Mouse (Mus musculus): ENCODE measurements around the gene Rgs9.
"Not testable (repeated sequence)": the region's sequence is repeated elsewhere in the genome, so short reads cannot be mapped to it uniquely, and the experiment has no call there.

Rgs9 gene

GRCm38 (mm10) chr11:109297710-109298375 is at the start of gene Rgs9:
Rgs9 (minus strand) TSS chr11:109298129.
- peak; percentile 77 to 85 for DNase-seq (ENCODE audit: low read depth in 2 of 2, low spot score in 2 of 2)

GRCm38 (mm10) chr11:109347242-109347959 is 49.5 kb upstream of the Rgs9 start:
- peak; percentile 20 to 26 for DNase-seq (ENCODE audit: low read depth in 2 of 2, low spot score in 2 of 2)

GRCm38 (mm10) chr11:109343991-109344599 is 46.2 kb upstream of the Rgs9 start:
- no peak for DNase-seq (ENCODE audit: low read depth in 2 of 2, low spot score in 2 of 2)

- DNase-seq (ENCODE audit: low read depth in 2 of 2, low spot score in 2 of 2): no peak
Observed at GRCm38 (mm10) chr11:109343558-109343957, 45.6 kb upstream of the Rgs9 start.

- DNase-seq (ENCODE audit: low read depth in 2 of 2, low spot score in 2 of 2): not testable (repeated sequence)
Observed at GRCm38 (mm10) chr11:109342666-109343065, 44.7 kb upstream of the Rgs9 start.

- no peak for DNase-seq (ENCODE audit: low read depth in 2 of 2, low spot score in 2 of 2)
Observed at GRCm38 (mm10) chr11:109340541-109340940, 42.6 kb upstream of the Rgs9 start.

- no peak for DNase-seq (ENCODE audit: low read depth in 2 of 2, low spot score in 2 of 2)
Observed at GRCm38 (mm10) chr11:109339155-109339938, 41.4 kb upstream of the Rgs9 start.

- DNase-seq (ENCODE audit: low read depth in 2 of 2, low spot score in 2 of 2): no peak
Observed at GRCm38 (mm10) chr11:109335890-109336289, 38.0 kb upstream of the Rgs9 start.

GRCm38 (mm10) chr11:109334773-109335172 is 36.8 kb upstream of the Rgs9 start:
- no peak for DNase-seq (ENCODE audit: low read depth in 2 of 2, low spot score in 2 of 2)

- DNase-seq (ENCODE audit: low read depth in 2 of 2, low spot score in 2 of 2): no peak
Observed at GRCm38 (mm10) chr11:109332722-109333121, 34.8 kb upstream of the Rgs9 start.

GRCm38 (mm10) chr11:109331424-109331824 is 33.5 kb upstream of the Rgs9 start:
- DNase-seq (ENCODE audit: low read depth in 2 of 2, low spot score in 2 of 2): peak; percentile 87 to 92

GRCm38 (mm10) chr11:109330706-109331393 is 32.9 kb upstream of the Rgs9 start:
- DNase-seq (ENCODE audit: low read depth in 2 of 2, low spot score in 2 of 2): no peak

GRCm38 (mm10) chr11:109329331-109329730 is 31.4 kb upstream of the Rgs9 start:
- DNase-seq (ENCODE audit: low read depth in 2 of 2, low spot score in 2 of 2): no peak

GRCm38 (mm10) chr11:109327952-109328351 is 30.0 kb upstream of the Rgs9 start:
- no peak for DNase-seq (ENCODE audit: low read depth in 2 of 2, low spot score in 2 of 2)

- DNase-seq (ENCODE audit: low read depth in 2 of 2, low spot score in 2 of 2): no peak
Observed at GRCm38 (mm10) chr11:109327381-109327780, 29.5 kb upstream of the Rgs9 start.

- no peak for DNase-seq (ENCODE audit: low read depth in 2 of 2, low spot score in 2 of 2)
Observed at GRCm38 (mm10) chr11:109326270-109326669, 28.3 kb upstream of the Rgs9 start.

GRCm38 (mm10) chr11:109320361-109320933 is 22.5 kb upstream of the Rgs9 start:
- no peak for DNase-seq (ENCODE audit: low read depth in 2 of 2, low spot score in 2 of 2)

GRCm38 (mm10) chr11:109319946-109320345 is 22.0 kb upstream of the Rgs9 start:
- DNase-seq (ENCODE audit: low read depth in 2 of 2, low spot score in 2 of 2): no peak

GRCm38 (mm10) chr11:109319471-109319870 is 21.5 kb upstream of the Rgs9 start:
- no peak for DNase-seq (ENCODE audit: low read depth in 2 of 2, low spot score in 2 of 2)

- peak; percentile 12 to 40 for DNase-seq (ENCODE audit: low read depth in 2 of 2, low spot score in 2 of 2)
Observed at GRCm38 (mm10) chr11:109316921-109317320, 19.0 kb upstream of the Rgs9 start.
